Mouse (Mus musculus): ENCODE measurements around the gene Gemin7.

DNA sequence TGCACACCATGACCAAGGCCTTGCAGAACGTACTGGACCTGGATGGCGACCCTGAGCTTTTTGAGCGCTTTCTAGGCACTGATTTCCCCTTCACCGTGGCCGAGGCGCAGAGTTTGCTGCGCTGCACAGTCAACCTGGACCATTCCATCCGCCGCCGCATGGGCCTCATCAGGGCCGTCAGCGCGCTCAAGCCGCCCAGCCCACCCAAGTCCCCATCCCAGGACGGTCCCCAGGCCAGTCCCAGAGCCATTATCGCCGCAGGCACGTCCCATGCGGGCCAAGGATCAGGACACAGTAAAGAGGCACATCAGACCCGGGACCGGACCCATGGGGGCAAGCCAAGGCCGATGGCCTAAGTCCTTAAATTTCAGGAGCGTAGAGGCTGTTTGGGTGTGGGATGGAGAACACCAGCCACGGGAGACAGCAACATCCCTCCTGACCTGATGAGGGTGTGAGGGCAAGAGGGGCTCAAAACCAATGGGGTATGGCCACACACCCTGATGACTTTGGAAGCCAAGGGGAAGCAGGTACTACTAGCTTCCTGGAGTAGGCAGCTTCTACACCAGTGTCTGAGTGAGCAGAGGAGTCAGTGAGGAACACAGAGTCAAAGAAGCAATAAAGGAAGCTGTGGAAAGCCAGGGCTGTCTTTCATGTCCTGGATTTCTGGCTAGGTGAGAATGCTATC is 52.8 kb downstream of the Gemin7 start:
- TF ChIP-seq CTCF (IDR thresholded peaks at IDR 0.05; ENCODE audit: low read depth) (no peak), EP300 (IDR thresholded peaks at IDR 0.05; ENCODE audit: low read depth) (no peak)
